Mouse (Mus musculus) brain, embryonic 14.5 days (tissue): ENCODE measurements around the gene Cic.

Experiments used
- CTCF ChIP-seq: fragments of 200-500 bp; IDR thresholded peaks from 2 replicates; pipeline ENCODE4 v1.5.1; 2012; ENCODE audit warnings: inconsistent platforms, mild to moderate bottlenecking, moderate library complexity, borderline replicate concordance; ENCODE audit not compliant: insufficient read depth, insufficient read length; ENCODE audit errors: extremely low read depth
- POLR2A ChIP-seq: fragments of 200-500 bp; IDR thresholded peaks from 2 replicates; pipeline ENCODE4 v1.6.1; 2012; ENCODE audit warnings: mild to moderate bottlenecking, inconsistent platforms, borderline replicate concordance; ENCODE audit not compliant: poor library complexity, insufficient read depth, insufficient read length, severe bottlenecking; ENCODE audit errors: extremely low read depth

GRCm38 (mm10) chr7:25283637-25284036, 16.1 kb downstream of the Cic start:
- no peak for TF ChIP-seq CTCF
- no peak for TF ChIP-seq POLR2A
